Mouse (Mus musculus): ENCODE data around the gene Ogfod1. TPM values are rescaled to one million over a fixed set of nuclear protein-coding genes. Genes with fewer than 3 reads are reported as not detected.

The Ogfod1 gene
- polyA plus RNA-seq, 1 experiment from 2014 or later = 13.3 TPM

Other genes with a start within 250 kb of the Ogfod1 start
- 86.2 and 99.4 TPM in 2 replicates for gene Gnao1, start 227.2 kb upstream of the Ogfod1 start, polyA plus RNA-seq (2015; fragmentation: Nextera tagmentation; extraction: Ambion mirVana)
- gene Amfr, start 24.4 kb upstream of the Ogfod1 start, polyA plus RNA-seq (2015; fragmentation: Nextera tagmentation; extraction: Ambion mirVana) = 50.8 TPM in 2 replicates
- 175 and 190 TPM in 2 replicates for gene Nudt21, start 167 bp upstream of the Ogfod1 start, polyA plus RNA-seq (2015; fragmentation: Nextera tagmentation; extraction: Ambion mirVana)
- 16.9 and 23.7 TPM in 2 replicates for gene Bbs2, start 61.7 kb downstream of the Ogfod1 start, polyA plus RNA-seq (2015; fragmentation: Nextera tagmentation; extraction: Ambion mirVana)
- not detected in 2 replicates for gene Mt4, start 100.0 kb downstream of the Ogfod1 start, polyA plus RNA-seq (2015; fragmentation: Nextera tagmentation; extraction: Ambion mirVana)
- gene Mt3, start 115.4 kb downstream of the Ogfod1 start, polyA plus RNA-seq (2015; fragmentation: Nextera tagmentation; extraction: Ambion mirVana) = 188 and 208 TPM in 2 replicates
- 41.0 and 48.0 TPM in 2 replicates for gene Mt2, start 135.5 kb downstream of the Ogfod1 start, polyA plus RNA-seq (2015; fragmentation: Nextera tagmentation; extraction: Ambion mirVana)
- 91.0 and 105 TPM in 2 replicates for gene Mt1, start 141.9 kb downstream of the Ogfod1 start, polyA plus RNA-seq (2015; fragmentation: Nextera tagmentation; extraction: Ambion mirVana)
- 83.6 and 98.8 TPM in 2 replicates for gene Nup93, start 177.4 kb downstream of the Ogfod1 start, polyA plus RNA-seq (2015; fragmentation: Nextera tagmentation; extraction: Ambion mirVana)